Mouse (Mus musculus): ENCODE data around the gene Psap.

Psap gene

GRCm38 (mm10) chr10:60265252-60265651 is 12.2 kb upstream of the Psap start:
- DNase-seq (ENCODE audit: low spot score) = no peak

- DNase-seq (ENCODE audit: low spot score) = no peak
Measured at GRCm38 (mm10) chr10:60266842-60267401, 10.5 kb upstream of the Psap start.

GRCm38 (mm10) chr10:60268738-60269137 is 8.7 kb upstream of the Psap start:
- no peak for DNase-seq (ENCODE audit: low spot score)

GRCm38 (mm10) chr10:60269141-60270064 is 8.0 kb upstream of the Psap start:
- no peak for DNase-seq (ENCODE audit: low spot score)

- no peak for DNase-seq (ENCODE audit: low spot score)
Measured at GRCm38 (mm10) chr10:60271015-60271414, 6.4 kb upstream of the Psap start.

- no peak for DNase-seq (ENCODE audit: low spot score)
Measured at GRCm38 (mm10) chr10:60272241-60272640, 5.2 kb upstream of the Psap start.

GRCm38 (mm10) chr10:60273382-60273781 is 4.0 kb upstream of the Psap start:
- DNase-seq (ENCODE audit: low spot score) = no peak

GRCm38 (mm10) chr10:60278006-60278399 is 576 bp downstream of the Psap start:
- DNase-seq (ENCODE audit: low spot score) = no peak

- DNase-seq (ENCODE audit: low spot score) = no peak
Measured at GRCm38 (mm10) chr10:60278786-60279185, 1.4 kb downstream of the Psap start.

GRCm38 (mm10) chr10:60279290-60279940 is 2.0 kb downstream of the Psap start:
- no peak for DNase-seq (ENCODE audit: low spot score)

GRCm38 (mm10) chr10:60279941-60280301 is 2.5 kb downstream of the Psap start:
- DNase-seq (ENCODE audit: low spot score) = peak; percentile 73

- no peak for DNase-seq (ENCODE audit: low spot score)
Measured at GRCm38 (mm10) chr10:60280353-60280752, 2.9 kb downstream of the Psap start.

GRCm38 (mm10) chr10:60281571-60282050 is 4.2 kb downstream of the Psap start:
- DNase-seq (ENCODE audit: low spot score) = no peak

- DNase-seq (ENCODE audit: low spot score) = no peak
Measured at GRCm38 (mm10) chr10:60282116-60283014, 4.9 kb downstream of the Psap start.

- no peak for DNase-seq (ENCODE audit: low spot score)
Measured at GRCm38 (mm10) chr10:60284248-60284647, 6.8 kb downstream of the Psap start.

GRCm38 (mm10) chr10:60284676-60285111 is 7.3 kb downstream of the Psap start:
- no peak for DNase-seq (ENCODE audit: low spot score)

GRCm38 (mm10) chr10:60285183-60285582 is 7.8 kb downstream of the Psap start:
- DNase-seq (ENCODE audit: low spot score) = no peak

- peak; percentile 77 for DNase-seq (ENCODE audit: low spot score)
Measured at GRCm38 (mm10) chr10:60285676-60286372, 8.4 kb downstream of the Psap start.

- DNase-seq (ENCODE audit: low spot score) = no peak
Measured at GRCm38 (mm10) chr10:60286546-60286945, 9.1 kb downstream of the Psap start.

GRCm38 (mm10) chr10:60287161-60287560 is 9.7 kb downstream of the Psap start:
- no peak for DNase-seq (ENCODE audit: low spot score)

GRCm38 (mm10) chr10:60287726-60288125 is 10.3 kb downstream of the Psap start:
- no peak for DNase-seq (ENCODE audit: low spot score)
